Mouse (Mus musculus) CD4-positive helper T cell, adult 2 months (primary cell): Measurements from ENCODE around the gene Zdhhc17.

ENCODE experiments used
- DNase-seq: peaks from one replicate; pipeline ENCODE4 v3.0.0-alpha.2; 2012; ENCODE audit warnings: low read depth, missing footprints, low spot score

Zdhhc17 gene

DNA sequence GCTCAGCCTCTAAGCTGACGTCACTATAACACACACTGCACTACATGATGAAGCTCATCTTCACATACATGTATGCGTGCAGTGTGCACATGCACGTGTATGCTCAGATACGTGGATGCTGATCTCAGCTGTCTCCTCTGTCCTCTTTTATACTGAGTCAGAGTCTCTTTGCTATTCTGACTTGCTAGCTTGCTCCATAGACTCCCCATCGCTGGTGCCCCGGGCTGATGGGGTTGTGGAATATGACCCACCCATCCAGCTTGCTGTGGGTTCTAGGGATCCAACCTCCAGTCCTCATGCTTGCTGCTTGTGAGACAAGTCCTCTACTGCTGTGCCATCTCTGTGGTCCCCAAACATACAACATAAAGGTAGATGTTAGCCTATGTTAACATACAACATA lies 51.1 kb downstream of the Zdhhc17 start:
- no peak for DNase-seq

DNA sequence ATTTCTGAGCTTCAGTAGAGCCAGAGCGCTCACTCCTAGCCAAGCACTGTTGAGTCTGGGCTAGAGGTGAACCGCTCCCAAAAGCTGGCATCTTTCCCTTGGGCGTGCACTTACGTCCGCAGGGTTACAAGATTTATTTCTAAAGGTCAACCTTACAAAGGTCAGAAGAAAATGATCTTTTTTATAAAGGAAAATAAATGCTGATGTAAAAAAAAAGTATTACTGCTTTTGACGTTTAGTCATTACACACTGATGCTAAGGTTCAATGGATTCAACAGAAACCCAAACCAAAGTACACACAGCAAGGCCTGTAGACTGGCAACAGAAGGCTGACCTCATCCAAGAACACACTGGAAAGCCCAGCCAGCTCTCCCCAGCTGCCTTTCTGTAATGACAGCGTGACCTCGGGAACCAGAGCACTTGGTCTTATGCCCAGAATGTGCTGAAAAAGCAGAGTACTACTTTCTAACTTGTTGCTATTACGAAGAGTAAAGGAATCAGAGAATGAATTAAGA lies 56.9 kb downstream of the Zdhhc17 start:
- no peak for DNase-seq

DNA sequence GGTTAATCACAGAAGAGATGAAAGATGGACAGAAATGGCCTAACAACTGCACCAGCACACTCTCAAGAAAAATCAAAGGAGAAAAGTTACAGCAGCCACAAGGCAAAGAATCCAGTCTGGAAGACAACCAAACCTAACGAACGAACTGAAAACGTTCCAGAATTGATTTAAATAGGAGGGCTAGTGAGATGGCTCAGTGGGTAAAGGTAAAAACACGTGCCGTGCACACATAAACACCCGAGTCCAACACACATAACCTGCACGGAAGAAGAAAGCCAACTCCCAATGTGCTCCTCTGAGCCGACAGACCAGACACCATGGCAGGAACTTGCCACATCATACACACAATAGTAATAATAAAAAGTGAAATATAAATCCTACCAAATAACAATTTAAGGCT lies 57.7 kb downstream of the Zdhhc17 start:
- no peak for DNase-seq

DNA sequence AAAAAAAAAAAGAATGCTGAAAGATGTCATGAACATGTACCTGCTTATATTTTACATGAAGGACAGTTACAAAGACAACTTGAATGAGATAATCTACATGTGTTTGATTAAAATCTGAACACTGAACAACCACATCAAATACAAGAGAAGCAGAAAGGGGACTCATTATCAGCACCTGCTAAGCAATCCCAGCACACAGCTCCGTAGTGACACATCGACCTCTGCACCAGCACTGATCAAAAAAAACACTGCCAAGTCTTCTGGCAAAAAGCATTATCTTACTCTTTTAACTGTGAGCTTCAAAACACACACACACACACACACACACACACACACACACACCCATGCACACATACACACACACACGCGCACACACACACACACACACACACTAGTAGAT lies 58.2 kb downstream of the Zdhhc17 start:
- DNase-seq = peak; percentile 36

DNA sequence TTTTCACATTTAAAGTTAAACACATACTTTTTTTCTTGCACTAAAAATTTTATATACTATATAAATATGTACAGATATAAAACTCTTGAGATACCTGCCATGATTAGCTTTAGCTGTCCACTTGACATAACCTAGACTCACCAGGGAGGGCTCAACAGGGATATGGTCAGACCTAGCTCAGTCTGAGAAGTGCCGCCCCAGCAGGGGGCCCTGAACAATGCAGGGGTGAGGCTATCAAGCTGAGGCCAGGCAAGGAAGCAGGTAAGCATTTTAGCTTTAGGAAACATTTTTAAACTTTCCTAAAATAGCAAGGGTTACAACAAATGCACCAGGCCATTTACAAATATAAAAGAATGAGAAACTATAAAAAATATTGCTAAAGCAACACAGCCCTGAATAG lies 58.8 kb downstream of the Zdhhc17 start:
- DNase-seq = no peak

DNA sequence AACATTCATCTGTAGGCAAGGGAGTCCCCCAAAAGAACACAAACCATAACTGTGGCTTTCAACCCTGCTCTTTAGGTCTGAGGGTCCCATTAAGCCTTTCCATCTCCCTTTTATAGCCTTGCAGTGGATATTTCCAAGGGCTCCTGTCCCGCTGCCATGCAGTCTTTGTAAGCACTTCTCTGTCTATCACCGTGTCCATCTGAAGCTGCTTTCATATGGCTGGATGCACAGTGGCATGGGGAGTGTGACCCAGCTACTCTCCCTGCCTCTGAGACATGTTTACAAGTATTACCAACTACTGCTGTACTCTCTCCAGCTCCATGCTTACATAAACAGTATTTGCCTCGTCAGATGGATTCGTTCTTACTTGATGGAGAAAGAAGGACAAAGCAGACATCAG lies 62.4 kb downstream of the Zdhhc17 start:
- no peak for DNase-seq

DNA sequence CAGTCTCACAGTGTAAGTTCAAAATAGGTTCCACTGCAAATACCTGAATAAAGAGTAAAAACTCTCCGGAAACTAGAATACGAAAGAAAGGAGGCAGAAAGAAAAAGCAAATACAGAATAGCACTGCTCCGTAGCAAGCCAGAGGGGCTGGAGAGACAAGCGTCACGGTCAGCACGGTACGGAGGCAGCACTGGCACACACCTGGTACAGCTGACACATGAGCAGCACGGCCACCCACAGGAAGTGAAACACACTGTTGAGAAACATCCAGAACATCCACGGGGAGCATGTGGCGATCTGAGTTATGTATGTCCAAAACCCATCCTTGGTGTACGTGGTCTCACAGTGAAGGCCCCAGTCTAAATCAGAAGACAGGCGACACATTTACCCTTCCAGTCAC lies 64.0 kb downstream of the Zdhhc17 start:
- DNase-seq = no peak

DNA sequence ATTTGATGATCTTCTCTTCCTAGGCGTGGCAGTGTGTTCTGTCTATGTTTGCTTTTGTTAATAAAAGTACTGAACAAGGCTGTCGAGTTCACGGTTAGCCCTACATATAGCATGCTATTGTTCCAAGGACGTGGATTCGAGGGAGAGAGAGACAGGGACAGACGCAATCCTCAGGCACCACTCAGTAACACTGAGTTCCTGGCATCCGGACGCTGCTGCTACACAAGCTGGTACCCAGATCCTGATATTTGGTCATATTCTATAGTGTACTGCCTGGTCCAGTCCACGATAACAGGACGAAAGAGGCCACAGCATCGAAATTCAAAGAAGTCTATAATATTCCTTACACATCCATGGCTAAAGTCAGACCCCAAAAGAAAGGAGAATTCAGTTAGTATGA lies 65.8 kb downstream of the Zdhhc17 start:
- no peak for DNase-seq

DNA sequence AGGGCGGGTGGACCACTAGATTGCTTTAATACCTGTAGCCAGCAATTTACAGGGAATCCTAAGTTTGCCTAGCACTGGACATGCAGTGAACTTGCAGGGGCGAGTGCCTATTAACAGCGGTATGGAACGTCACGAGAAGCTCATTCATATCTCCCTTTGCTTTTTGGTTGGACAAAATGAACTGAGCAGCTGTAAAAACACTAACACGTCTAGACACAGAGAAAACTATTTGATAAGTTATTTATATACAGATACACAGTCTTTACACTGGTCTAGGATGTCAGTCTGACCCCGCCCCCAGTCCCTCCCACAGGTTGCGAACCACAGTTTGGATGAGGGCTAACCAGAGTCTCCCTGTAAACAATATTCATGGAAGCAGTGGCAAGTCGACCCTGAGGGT lies 67.1 kb downstream of the Zdhhc17 start:
- DNase-seq = no peak

DNA sequence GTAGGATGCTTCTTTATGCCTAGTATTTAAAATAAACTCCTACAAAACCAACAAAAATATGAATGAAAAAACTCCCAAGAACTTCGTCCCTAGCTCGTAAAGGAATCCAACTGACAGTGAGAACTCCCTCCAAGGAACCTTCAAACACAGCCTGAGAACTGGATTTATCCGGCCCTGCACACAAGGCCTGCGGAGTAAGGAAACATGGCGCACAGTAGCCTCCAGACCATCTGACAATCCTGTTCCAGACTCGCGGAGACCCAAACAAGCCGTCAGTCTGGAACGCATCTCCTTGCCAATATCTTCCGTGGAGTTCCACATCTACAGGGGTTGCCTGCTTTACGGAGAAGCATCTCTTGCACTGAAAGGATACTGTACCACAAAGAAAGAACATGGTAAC lies 68.0 kb downstream of the Zdhhc17 start:
- DNase-seq = no peak

DNA sequence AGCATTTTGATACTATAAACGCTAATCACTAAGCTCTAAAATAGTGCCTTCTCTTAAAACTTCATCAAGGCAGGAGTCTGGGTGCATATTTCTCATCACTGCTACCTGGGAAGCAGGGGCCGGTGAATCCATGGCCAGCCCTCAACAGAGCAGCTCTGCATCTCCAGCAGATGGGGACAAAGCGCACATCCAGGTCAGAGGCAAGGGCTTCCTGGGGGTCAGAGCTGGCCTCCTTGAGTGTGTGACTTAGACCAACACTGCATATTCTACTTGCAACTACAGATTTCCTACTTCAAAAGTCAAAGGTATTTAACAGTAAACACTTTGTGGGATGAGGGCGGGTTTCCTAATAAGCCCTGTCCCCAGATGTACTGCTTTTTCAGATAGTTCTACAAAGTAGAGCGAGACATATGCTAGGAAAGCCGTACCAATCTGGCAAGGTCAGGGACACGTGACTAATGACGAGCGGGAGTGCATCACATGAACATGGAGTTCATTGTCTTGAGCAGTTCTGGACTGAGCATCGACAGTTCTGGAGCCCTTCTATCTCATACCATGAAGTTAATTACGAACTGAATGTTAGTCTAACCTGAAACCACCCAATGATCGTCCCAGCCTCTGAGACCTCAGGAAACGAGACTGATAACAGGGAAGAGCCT lies 69.1 kb downstream of the Zdhhc17 start:
- DNase-seq = no peak

DNA sequence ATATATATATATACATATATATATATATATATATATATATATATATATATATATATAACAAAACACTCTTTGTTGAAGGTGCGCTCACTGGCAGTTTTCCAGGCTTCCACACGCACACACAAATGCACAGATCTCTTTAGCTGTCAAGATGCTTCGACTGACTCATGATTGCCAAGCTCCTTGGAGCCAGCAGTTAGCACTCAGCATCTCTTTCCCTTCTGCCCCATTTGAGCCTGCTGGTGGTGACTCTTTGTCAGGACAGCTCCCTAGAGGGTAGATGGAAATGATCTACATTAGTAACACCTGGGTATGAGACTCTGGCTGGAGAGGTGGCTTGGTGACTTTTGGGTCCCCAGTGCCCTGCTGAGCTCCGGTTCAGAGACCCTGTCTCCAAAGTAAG lies 70.2 kb downstream of the Zdhhc17 start:
- DNase-seq = no peak

DNA sequence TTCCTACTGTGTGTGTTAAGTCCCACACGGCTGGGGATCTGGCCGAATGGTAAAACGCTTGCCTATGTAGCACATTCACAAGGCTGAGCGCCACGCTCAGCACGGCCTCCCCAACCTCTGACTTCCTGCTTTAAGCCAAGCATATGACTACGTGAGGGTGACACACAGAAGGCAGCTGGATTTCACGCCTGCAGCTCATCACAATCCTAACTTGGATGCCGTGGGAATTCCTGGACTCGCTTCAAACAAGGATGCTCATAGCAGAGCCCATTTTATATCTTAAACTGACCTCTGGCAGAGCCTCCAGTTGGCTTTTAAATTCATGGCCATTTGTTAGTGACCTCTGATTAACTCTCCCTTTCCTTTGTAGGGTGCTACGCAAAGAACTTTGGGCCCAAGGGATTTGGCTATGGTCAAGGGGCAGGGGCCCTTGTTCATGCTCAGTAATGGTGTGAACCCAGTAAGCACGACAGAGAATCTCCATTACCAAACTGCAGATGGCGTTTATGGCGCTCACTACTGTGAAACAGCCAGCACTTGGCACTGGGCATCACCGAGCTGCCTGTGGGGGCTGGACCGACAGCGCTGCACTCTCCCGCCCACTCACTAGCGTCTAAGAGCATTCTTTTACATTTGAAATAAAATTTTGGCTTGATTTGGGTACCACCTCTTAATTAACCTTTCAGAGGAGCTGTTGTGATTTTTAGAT lies 70.9 kb downstream of the Zdhhc17 start:
- DNase-seq = no peak

DNA sequence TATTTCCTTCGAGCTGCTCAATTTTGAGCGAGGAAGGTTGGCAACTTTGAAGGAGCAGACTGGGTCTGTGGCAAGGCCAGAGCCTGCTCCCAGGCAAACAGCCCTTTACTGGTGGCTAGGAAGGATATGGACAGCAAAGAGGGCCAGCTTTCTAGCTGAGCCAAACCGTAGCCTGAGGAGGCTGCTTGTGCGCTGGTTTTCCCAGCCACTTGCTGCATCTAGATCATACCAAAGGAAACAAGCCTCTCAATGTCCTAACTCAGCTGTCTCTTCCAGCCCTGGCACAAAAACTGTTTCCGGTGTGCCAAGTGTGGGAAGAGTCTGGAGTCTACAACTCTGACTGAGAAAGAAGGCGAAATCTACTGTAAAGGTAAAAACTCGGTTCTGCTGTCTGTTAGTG lies 71.6 kb downstream of the Zdhhc17 start:
- DNase-seq = no peak

DNA sequence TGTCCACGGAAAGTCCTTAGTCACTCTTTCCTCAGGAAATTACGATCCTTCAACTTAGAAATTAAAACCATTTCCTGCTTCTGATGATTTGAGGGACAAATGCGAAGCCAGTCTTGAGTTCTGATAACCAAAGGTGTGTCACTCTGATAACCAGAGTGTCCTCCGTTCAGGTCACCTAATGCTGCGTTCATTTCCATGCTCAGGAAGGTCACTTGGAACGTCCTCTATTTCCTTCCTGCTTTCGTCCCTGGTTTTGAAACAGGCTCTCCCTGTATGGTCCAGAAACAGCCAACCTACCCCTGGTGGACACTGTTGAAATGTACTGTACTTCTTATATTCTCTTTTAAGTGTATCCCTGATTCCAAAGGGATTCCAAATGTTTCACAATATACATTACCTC lies 74.3 kb downstream of the Zdhhc17 start:
- DNase-seq = no peak

DNA sequence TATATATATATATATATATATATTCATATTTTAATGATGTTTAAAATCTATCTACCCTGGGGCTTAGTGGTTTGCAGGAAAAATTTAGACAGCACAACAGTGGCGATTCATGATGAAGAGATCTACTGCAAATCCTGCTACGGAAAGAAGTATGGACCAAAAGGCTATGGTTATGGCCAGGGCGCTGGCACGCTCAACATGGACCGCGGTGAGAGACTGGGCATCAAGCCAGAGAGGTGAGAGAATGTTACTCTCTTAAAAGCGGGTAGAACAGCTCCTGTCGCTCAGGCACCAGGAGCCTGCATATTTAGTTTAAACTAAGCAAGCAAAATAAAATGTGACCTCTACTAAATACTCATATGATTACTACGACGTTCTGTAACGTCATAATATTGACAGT lies 74.9 kb downstream of the Zdhhc17 start:
- no peak for DNase-seq

DNA sequence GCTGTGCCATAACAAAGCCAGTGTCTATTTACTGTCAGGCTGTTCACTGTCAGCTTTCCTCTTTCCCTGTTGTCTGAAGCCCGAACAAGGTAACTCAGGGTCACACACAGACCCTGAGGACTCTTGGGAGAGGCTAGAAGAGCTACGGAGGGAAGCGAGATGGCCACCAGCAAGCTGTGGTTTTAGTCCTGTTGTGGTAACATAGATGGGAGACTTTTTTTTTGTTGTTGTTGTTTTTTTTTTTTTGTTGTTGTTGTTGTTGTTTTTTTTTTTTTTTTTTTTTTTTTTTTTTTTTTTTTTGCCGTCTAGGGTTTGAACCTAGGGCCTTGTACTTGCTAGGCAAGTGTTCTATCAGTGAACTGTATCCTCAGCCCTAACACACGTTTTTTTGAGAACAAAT lies 76.4 kb downstream of the Zdhhc17 start:
- no peak for DNase-seq

DNA sequence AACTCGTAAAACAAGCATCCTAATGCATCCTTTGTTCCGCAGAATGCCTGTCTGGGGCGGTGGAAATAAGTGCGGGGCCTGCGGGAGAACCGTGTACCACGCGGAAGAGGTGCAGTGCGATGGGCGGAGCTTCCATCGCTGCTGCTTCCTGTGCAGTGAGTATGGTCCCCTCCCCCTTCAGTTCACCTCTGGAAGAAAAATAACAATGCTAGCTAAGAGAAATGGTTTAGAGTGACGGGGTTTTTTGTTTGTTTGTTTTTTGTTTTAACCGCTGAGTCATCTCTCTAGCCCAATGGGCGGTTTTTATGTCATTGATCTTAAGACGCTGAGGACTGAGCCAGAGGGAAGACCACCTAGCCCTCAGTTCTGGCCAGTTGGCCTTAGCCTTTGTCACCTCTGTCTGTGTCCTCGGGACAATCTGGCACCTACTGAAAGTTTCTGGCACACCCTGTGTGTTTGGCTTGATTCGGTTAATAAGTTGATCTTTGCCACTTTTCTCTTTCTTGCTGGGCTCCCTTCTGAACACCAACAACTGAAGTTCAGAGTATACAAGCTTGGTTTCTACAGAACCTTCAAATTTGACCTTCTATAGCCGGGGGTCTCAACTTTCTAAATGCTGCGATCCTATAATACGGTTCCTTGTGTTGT lies 77.9 kb downstream of the Zdhhc17 start:
- DNase-seq = peak; percentile 84

DNA sequence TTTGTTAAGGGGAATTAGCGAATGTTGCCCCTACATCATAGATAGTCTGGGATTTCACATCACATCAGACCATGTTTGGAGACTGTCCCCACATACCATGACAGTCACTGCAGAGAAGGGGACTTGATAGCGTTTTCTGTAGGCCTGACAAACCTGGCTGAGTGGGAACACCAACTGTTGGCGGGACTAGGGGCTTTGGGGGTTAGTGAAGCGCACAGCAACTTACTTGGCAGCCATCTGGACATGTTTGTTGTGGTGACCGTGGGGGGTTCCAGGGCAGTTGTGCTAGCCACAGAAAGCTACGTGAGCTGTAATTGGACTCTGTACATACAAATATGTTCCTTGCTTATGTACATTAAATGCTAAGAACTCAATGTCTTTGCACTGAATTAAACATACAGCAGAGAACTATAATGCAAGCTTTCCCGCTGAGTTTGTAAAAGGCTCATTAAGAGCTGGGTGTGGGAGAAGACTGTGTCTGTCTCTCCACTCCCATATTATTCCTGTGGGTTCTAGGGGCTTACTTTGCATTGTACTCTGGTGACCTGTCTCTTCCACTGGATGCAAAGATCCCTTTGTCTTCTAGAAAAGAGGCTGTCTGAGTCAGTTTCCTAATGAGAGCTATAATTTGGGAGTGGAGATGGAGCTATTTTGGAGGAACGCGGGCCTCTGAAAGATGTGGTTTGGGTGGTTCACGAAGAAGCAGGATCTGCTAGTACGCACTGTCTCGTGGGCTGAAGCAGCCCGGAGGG lies 78.6 kb downstream of the Zdhhc17 start:
- no peak for DNase-seq

DNA sequence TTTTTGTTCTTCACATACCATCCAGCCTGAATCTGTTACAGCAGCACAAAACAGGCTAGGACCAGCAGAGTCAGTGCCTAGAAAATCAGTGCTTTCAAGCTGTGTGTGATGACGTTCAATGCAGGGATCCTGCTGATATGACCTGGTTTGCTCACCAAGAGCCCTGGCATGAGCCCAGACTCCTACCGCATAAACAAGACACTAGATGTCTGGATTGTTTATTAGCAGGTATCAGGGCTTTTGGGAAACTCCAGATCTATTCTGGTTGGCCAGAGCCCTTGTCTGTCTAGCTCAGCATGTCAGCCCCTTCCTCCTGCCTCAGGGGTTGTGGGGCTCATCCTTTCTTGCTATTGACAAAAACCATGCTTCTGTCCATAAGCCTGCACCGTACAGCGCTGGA lies 80.2 kb downstream of the Zdhhc17 start:
- DNase-seq = no peak

DNA sequence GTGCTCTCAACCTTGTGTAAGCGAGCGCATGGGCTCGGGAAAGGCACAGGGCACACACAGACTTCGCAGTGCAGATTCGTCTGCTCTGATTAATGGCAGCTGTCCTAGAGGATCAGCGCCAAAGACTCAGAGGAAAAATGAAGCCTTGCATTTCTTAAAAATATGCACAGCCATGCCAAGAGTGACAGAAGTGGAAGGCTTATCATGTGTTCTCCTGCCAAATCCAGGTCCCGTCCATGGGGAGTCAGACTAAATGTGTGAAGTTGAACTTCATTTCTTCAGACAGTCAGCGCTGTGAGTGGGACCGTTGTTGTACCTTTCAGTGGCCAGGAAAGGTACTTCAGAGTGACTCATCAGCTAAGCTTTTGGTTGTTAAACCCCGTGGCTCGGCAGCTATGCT lies 82.4 kb downstream of the Zdhhc17 start:
- DNase-seq = no peak

DNA sequence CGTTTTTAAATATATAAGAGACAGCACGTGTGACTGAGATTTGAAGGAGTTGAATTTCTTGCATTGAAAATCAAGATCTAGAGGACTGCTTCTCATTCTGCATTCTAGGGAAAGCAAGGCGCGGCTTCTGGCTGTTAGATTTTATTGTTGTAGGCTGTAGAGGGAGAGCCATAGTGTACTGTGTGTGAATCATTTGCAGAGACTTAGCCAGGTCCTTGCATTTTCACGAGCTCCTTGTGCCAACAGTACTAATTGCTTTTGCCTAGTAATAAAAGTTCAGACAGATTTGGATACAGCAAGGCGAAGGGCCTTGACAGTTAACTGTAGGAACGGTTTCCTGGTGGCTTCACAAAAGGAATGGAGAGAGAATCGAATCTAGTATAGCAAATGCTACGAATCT lies 87.3 kb downstream of the Zdhhc17 start:
- no peak for DNase-seq
